Mouse (Mus musculus) cerebellum, adult 11-12 months (tissue): ENCODE measurements around the gene Rdh19.
"Not testable (repeated sequence)": the region's sequence is repeated elsewhere in the genome, so short reads cannot be mapped to it uniquely, and the experiment has no call there.

Experiments used
- DNase-seq: peaks from one replicate; pipeline ENCODE4 v3.0.0; 2022

The Rdh19 gene

GRCm38 (mm10) chr10:127881041-127881440, 31.3 kb downstream of the Rdh19 start:
- no peak for DNase-seq

DNA sequence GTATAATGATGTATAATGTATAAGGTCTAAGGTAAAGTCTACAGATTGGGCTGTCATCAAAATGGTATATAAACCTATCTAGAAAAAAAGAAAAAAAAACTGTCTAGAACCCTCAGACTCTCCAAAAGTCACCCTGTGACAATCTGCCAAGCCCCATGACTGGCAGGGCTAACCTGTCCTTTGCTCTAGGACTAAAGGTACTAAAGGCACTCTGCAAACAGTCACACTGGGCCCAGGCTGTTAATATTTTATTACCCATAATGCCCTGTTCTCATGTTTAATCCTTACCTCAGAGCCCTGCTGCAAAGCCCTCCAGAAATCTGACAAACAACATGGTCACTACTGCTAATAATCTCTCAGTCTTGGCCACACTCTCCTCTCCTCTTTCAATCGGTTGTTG, 36.8 kb downstream of the Rdh19 start:
- DNase-seq: no peak

DNA sequence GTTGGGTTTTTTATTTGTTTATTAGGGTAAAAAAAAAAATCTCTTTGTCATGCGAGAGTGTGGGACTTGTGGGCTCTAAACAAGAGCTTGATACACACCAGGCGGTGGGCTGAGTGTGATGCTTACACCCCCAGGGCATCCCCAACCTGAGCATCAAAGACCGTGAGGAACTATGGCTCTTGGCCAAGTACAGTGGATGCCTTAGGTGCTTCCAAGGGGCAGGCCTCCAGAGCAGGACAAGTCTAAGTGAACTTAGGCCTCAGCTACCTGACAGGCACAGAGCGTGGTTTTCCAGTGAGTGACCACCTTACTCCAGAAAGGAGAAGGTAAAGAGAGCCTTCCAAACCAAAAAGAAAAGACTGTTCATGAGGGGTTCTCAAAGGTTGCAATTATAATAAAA, 37.2 kb downstream of the Rdh19 start:
- DNase-seq: no peak

DNA sequence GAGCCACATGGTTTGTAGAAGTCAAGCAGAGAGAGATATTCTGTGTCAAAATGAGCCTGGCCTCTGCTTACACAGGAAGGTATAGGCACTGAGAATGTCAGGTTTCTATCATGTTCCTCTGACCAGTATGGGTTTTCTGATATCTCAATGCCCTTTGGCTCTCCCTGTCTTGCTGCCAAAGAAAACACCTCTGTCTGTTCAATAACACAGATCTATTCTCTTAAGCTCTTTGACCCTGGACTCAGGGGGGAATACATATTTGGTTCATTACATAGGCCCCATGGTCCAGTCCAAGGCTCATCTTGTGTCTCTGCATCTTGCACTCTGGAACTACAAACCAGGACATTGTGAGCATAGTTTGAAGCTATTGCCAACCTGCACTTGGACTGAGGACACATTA, 38.9 kb downstream of the Rdh19 start, which contains the start of gene Rdh7:
Rdh7 (minus strand) TSS at position 213 of the 400 bp plus-strand sequence.
- DNase-seq: no peak

GRCm38 (mm10) chr10:127891481-127891880, 41.8 kb downstream of the Rdh19 start:
- DNase-seq: no peak

- DNase-seq: not testable (repeated sequence)
These were observed 43.7 kb downstream of the Rdh19 start for GRCm38 (mm10) chr10:127893163-127894022.

GRCm38 (mm10) chr10:127896705-127897104, 47.0 kb downstream of the Rdh19 start:
- DNase-seq: no peak

DNA sequence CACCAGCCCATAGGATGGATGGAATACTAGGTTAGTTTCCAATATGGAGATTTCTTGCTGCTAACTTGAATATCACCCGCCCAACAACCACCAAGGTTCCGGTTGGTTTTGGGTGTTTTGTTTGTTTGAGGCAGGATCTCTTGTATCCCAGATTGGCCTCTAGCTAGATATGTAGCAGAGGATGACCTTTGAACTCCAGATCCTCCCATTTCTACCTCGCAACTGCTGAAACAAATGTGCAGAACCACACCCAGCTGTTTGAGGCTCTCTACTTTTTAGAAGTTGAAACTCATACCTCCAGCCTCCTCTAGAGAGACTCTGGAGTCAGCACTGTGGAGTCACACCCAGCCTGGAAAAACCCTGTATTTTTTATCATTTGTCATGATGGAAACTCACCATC, 47.8 kb downstream of the Rdh19 start:
- DNase-seq: no peak

DNA sequence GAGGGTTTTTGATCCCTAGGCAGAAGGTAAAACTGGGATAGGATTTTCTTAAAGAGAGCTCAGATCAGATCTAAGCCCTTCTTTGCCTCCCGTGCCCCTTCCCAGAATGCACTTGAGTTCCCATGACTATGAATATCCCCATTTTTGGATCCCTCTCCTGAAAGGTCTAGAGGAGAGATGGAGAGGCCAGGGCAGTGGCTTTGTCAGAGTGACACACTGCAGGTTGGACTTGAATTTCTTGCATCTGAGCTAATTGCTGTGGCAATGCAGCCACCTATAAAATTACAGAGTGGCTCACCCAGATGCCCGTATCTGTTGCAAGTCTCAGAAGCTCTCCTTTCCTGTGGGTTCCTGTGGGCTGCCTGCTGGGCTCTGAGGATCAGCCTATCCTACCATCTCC, 48.5 kb downstream of the Rdh19 start, which contains the start of gene Sdr9c7:
Sdr9c7 (plus strand) TSS at position 301 of the 400 bp plus-strand sequence.
- DNase-seq: no peak

DNA sequence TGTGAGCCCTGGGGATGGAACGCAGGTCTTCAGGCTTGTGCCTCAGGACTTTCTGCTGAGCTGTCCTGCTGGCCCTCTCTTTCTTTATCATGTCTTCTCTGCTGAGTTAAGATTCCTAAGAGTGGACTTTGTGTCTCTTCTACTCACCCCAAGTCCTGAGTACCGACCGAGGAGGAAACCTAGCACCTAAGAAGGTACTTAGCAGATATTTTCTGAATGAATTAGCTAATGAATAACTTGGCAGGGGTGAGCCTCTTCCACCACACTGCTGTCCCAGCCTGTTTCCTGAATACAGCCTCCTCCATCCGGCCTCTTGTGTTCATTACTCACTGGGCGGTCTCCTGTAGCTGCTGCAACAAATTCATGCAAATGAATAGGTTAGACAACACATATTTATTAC, 50.1 kb downstream of the Rdh19 start:
- DNase-seq: no peak

DNA sequence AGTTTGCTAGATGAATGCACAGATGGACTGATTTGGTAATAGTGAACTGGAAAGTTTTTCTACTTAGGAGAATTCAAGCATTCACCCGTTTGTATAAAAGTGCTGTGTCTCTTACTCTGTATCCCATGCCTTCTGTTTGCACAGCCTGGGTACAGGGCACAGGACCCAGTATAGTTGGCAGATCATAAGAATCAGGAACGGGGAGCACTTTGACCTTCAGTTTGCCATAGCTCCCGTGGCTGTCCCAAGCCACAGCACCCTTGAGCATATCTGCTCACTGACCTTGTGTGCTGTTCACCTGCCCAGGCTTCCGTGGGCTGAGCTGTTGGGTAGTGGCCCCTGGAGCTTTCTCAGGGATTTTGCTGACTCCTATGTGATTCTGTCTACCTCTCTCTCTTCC, 52.0 kb downstream of the Rdh19 start:
- DNase-seq: no peak

GRCm38 (mm10) chr10:127903116-127903515, 53.4 kb downstream of the Rdh19 start:
- no peak for DNase-seq

DNA sequence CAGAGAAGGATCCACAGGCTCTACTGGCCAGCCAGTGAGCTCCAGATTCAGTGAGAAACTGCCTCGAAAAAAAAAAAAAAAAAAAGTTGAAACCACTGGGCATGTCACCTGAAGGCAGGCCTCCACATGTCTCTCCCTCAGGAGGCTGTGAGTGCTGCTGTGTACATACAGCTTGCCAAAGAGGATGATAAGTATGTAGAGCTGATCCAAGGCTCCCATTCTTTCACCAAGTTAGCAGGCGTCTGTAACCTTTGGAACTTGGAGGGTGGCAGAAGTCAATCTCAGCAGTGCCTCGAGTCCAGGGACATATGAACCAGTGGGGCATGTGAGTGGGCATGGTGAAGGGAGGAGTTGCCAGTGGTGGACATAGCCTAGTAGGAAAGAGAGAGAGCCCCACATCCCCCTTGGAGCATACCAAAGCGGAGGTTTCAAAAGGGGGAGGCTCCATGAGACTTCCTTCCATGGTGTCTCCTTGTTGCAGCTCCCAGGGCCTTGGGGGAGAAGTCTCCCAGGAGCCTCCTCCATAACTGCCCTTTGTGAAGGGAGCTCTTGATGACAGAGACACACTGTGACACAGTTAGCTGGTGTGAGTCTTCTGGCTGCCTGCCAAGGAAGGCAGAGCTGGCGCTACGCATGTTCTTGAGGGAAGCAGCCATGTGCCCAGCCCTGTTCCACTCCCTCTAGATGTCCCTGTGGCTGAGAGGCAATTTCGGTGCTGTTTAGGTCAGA, 55.2 kb downstream of the Rdh19 start:
- no peak for DNase-seq

- DNase-seq: no peak
These were observed 56.4 kb downstream of the Rdh19 start for GRCm38 (mm10) chr10:127906138-127906537.

DNA sequence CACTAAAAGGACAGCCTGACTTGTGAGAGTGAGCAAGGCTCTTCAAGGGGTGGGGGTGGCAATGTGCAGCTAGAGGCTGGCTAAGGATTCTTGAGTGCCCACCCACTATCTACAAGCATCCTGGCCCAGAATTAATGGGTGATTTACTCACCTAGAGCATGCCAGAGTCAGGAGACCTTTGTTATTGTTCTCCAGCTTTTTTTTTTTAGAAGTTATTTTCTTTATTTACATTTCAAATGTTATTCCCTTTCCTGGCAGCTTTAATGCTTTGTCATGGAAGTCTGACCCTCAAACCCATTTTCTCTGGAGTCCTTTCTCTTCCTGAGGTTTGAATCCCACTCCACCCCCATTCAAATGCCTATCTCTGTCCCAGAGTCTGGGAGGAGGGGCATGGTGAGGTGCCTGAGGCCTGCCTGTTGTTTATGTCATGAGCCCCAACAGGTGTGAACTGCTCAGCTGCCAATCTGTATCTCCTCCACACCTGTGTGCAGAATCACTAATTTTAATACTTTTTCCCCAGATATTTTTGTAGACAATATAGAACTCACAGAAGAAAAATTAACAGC, 57.7 kb downstream of the Rdh19 start:
- DNase-seq: no peak
